Mouse (Mus musculus): ENCODE measurements around the gene Hnrnpdl.

Gene Hnrnpdl

GRCm38 (mm10) chr5:100005431-100005830 lies 34.0 kb downstream of the Hnrnpdl start:
- no peak for DNase-seq (ENCODE audit: low spot score)

- DNase-seq (ENCODE audit: low spot score): no peak
Measured at GRCm38 (mm10) chr5:100003895-100004294, 35.6 kb downstream of the Hnrnpdl start.

- no peak for DNase-seq (ENCODE audit: low spot score)
Measured at GRCm38 (mm10) chr5:100000500-100000899, 39.0 kb downstream of the Hnrnpdl start.

- no peak for DNase-seq (ENCODE audit: low spot score)
Measured at GRCm38 (mm10) chr5:100000048-100000447, 39.4 kb downstream of the Hnrnpdl start.

GRCm38 (mm10) chr5:99994680-99995079 lies 44.8 kb downstream of the Hnrnpdl start:
- no peak for DNase-seq (ENCODE audit: low spot score)

GRCm38 (mm10) chr5:99994166-99994565 lies 45.3 kb downstream of the Hnrnpdl start:
- no peak for DNase-seq (ENCODE audit: low spot score)
